In the genomic region with DNA sequence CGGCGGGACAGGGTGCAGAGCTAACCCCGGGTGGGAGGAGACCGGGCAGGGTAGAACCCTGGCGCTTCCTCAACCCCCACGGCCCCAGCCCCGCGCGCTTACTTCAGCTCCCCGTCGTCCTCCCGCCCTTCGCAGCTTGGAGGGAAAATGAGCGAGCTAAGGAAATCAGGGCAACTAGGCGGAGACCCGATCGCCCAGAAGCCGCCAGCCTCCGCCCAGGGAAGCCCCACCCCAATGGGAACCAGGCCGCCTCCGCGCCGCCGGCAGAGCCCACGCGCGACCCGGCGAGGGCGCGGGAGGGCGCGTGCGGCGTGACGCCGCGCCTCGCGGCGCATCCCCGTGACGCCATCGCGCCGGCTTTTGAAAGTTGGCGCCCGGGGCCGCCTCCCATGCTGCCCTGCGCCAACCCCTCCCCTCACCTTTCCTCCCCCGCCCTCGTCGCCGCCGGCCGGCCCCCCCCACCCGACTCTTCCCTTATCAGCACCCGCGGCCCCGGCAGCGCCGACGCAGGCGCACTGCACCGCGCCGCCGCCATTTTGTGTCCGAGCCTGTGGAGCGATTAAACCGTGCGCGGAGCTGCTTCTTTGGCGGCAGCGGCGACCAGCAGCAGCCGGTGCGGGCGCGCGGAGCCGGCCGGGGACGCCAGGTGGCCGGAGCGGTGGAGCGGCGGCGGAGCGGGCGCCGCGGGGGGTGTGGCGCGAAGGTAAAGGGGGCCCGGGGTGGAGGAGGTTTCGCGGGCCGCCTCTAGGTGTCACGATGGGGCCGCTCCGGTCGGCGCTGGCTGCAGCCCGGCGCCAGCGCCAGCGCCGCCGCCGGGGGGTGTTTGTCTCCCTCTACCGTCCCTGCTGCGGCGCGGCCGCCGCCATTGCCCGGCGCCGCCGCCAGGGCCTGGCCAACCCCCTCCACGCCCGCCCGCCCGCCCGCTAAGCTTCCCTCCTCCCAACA, we compare ENCODE assay signal across 8 mouse cellular contexts. TPM values are rescaled to one million over a fixed set of nuclear protein-coding genes. Genes with fewer than 3 reads are reported as not detected.
DNase-seq lines count a peak whose midpoint lies in the region; ATAC-seq lines count a peak whose summit lies in the region.

Gene Ctcf (plus strand): TSS at position 551 of the 945 bp plus-strand sequence.

- no peaks in the 10 kb centered on the region for H3K27me3 ChIP-seq in embryonic facial prominence, embryonic 14.5 days (replicated peaks; ENCODE audit: control insufficient read depth, insufficient read depth, low read length)
- no peaks in the 10 kb centered on the region for H3K27me3 ChIP-seq in kidney, embryonic 14.5 days (ENCODE audit: control insufficient read depth, insufficient read depth, low read length)
- no peaks in the 10 kb centered on the region for H3K27me3 ChIP-seq in limb, embryonic 15.5 days

- peak; percentile 94 for ATAC-seq in embryonic facial prominence, embryonic 14.5 days (ENCODE audit: low read depth)
- ATAC-seq in kidney, embryonic 14.5 days (ENCODE audit: low FRiP score, low TSS enrichment): peak; percentile 91
- ATAC-seq in limb, embryonic 15.5 days (ENCODE audit: insufficient number of reproducible peaks, low FRiP score, low TSS enrichment, low read depth): peak; percentile 90

- H3K9ac ChIP-seq in embryonic facial prominence, embryonic 14.5 days (ENCODE audit: low read depth, low read length): peak within 1 kb of the TSS; percentile 99
- H3K9ac ChIP-seq in kidney, embryonic 14.5 days (ENCODE audit: low read depth, low read length): peak within 1 kb of the TSS; percentile 99
- H3K9ac ChIP-seq in limb, embryonic 15.5 days: peak within 1 kb of the TSS; percentile 95

- peak within 1 kb of the TSS; percentile 85 for H3K4me2 ChIP-seq in embryonic facial prominence, embryonic 14.5 days (ENCODE audit: low read depth, low read length)
- H3K4me2 ChIP-seq in kidney, embryonic 14.5 days (replicated peaks; ENCODE audit: low read depth, low read length): peak within 1 kb of the TSS; percentile 53
- H3K4me2 ChIP-seq in limb, embryonic 15.5 days: peak within 1 kb of the TSS; percentile 79

- WGBS in embryonic facial prominence, embryonic 14.5 days: 0% methylated on average over 40 of the region's 126 CpGs
- WGBS in kidney, embryonic 14.5 days: under 1% methylated on average over 88 of the region's 126 CpGs
- WGBS in limb, embryonic 15.5 days: under 1% methylated on average over 93 of the region's 126 CpGs

- DNase-seq in 3T3-L1 (ENCODE audit: low read depth, low spot score): peak; percentile 82
- DNase-seq in adrenal gland, postnatal 4 days (ENCODE audit: low spot score in 2 of 2): peak; percentile 80 to 90
- DNase-seq in embryonic facial prominence, embryonic 14.5 days (ENCODE audit: low spot score): peak; percentile 95
- DNase-seq in heart, adult 8-10 months (ENCODE audit: low spot score): peak; percentile 85
- peak; percentile 80 to 86 for DNase-seq in monocyte, adult 2 months (ENCODE audit: low read depth in 1 of 2, low spot score in 2 of 2)
- DNase-seq in spleen, postnatal 36 days (ENCODE audit: low spot score in 2 of 2): peak; percentile 91 to 93

- peak within 1 kb of the TSS; percentile 99 for H3K27ac ChIP-seq in embryonic facial prominence, embryonic 14.5 days (replicated peaks; ENCODE audit: low read depth, low read length)
- peak within 1 kb of the TSS; percentile 100 for H3K27ac ChIP-seq in kidney, embryonic 14.5 days (ENCODE audit: low read depth, low read length)
- peak within 1 kb of the TSS; percentile 100 for H3K27ac ChIP-seq in limb, embryonic 15.5 days

- H3K4me3 ChIP-seq in embryonic facial prominence, embryonic 14.5 days (ENCODE audit: low read depth, low read length): peak within 1 kb of the TSS; percentile 91
- H3K4me3 ChIP-seq in kidney, embryonic 14.5 days (ENCODE audit: low read length): peak within 1 kb of the TSS; percentile 95
- peak within 1 kb of the TSS; percentile 65 for H3K4me3 ChIP-seq in limb, embryonic 15.5 days

- no peaks in the 10 kb centered on the region for H3K9me3 ChIP-seq in embryonic facial prominence, embryonic 14.5 days (ENCODE audit: control insufficient read depth, low read length)
- H3K9me3 ChIP-seq in kidney, embryonic 14.5 days (ENCODE audit: control insufficient read depth, low read length): no peaks in the 10 kb centered on the region
- no peaks in the 10 kb centered on the region for H3K9me3 ChIP-seq in limb, embryonic 15.5 days

- peaks cover 9% of the 10 kb centered on the region; the same call in 1 of the 2 replicates for H3K36me3 ChIP-seq in embryonic facial prominence, embryonic 14.5 days (ENCODE audit: control insufficient read depth, insufficient read depth, low read length)
- H3K36me3 ChIP-seq in kidney, embryonic 14.5 days (ENCODE audit: control insufficient read depth, insufficient read depth, low read length): no peaks in the 10 kb centered on the region
- H3K36me3 ChIP-seq in limb, embryonic 15.5 days: no peaks in the 10 kb centered on the region

- peaks cover 14% of the 10 kb centered on the region for H3K4me1 ChIP-seq in embryonic facial prominence, embryonic 14.5 days (ENCODE audit: control insufficient read depth, insufficient read depth, low read length)
- H3K4me1 ChIP-seq in kidney, embryonic 14.5 days (ENCODE audit: control insufficient read depth, insufficient read depth, low read length): peaks cover 16% of the 10 kb centered on the region
- peaks cover 29% of the 10 kb centered on the region for H3K4me1 ChIP-seq in limb, embryonic 15.5 days

RNA-seq across cellular contexts. Expression of gene Ctcf, which starts in this region (rescaled TPM):
- total RNA-seq in adrenal gland, postnatal 4 days (2021): 10 to 100 TPM; 73.8 to 94.0 TPM
- polyA plus RNA-seq in embryonic facial prominence, embryonic 14.5 days (2014; fragmentation: Nextera tagmentation; extraction: Ambion mirVana): 80.9 and 82.5 TPM in 2 replicates
- total RNA-seq in heart, adult 8-10 months (2022): 10 to 100 TPM; 37.4 to 46.3 (median 40.7) TPM
- polyA plus RNA-seq in kidney, embryonic 14.5 days (2014; fragmentation: Nextera tagmentation; extraction: Ambion mirVana): 73.0 and 139 TPM in 2 replicates
- polyA plus RNA-seq in limb, embryonic 15.5 days (2015; fragmentation: Nextera tagmentation; extraction: Ambion mirVana): 93.8 and 108 TPM in 2 replicates

Comparison
In these comparisons a context has a peak if more than half of its experiments do, and no peak if none do; other contexts are left out.
1. Peak in every context shown above with its lines: DNase-seq, ATAC-seq, H3K4me3 ChIP-seq and H3K27ac ChIP-seq.